Mouse (Mus musculus) urinary bladder, postnatal 25 days (tissue): Measurements from ENCODE around the gene Cela3a.
A peak's percentile ranks its signal among the peaks of the same experiment; 100 is the strongest.
"Not testable (repeated sequence)": the region's sequence is repeated elsewhere in the genome, so short reads cannot be mapped to it uniquely, and the experiment has no call there.

Source experiments
- DNase-seq: peaks from one replicate; pipeline ENCODE4 v3.0.0; 2022; ENCODE audit warnings: low spot score

The Cela3a gene

GRCm38 (mm10) chr4:137409691-137410090 lies at the start of gene Cela3a:
TSS of gene Cela3a (minus strand) at chr4:137409791.
- DNase-seq, result no peak

- no peak for DNase-seq
Observed at GRCm38 (mm10) chr4:137458861-137459260, 49.3 kb upstream of the Cela3a start.

- DNase-seq, result no peak
Observed at GRCm38 (mm10) chr4:137458310-137458709, 48.7 kb upstream of the Cela3a start.

GRCm38 (mm10) chr4:137457292-137457691 lies 47.7 kb upstream of the Cela3a start:
- no peak for DNase-seq

GRCm38 (mm10) chr4:137456581-137456980 lies 47.0 kb upstream of the Cela3a start:
- no peak for DNase-seq

- no peak for DNase-seq
Observed at GRCm38 (mm10) chr4:137454582-137454981, 45.0 kb upstream of the Cela3a start.

- no peak for DNase-seq
Observed at GRCm38 (mm10) chr4:137453234-137453767, 43.7 kb upstream of the Cela3a start, which contains the start of gene 1700013G24Rik. TSS of gene 1700013G24Rik (plus strand) at chr4:137453284.

GRCm38 (mm10) chr4:137452190-137452589 lies 42.6 kb upstream of the Cela3a start:
- DNase-seq, result no peak

GRCm38 (mm10) chr4:137449715-137450114 lies 40.1 kb upstream of the Cela3a start:
- DNase-seq, result no peak

- no peak for DNase-seq
Observed at GRCm38 (mm10) chr4:137449132-137449531, 39.5 kb upstream of the Cela3a start.

- no peak for DNase-seq
Observed at GRCm38 (mm10) chr4:137448641-137449040, 39.0 kb upstream of the Cela3a start.

- DNase-seq, result peak; percentile 35
Observed at GRCm38 (mm10) chr4:137448197-137448596, 38.6 kb upstream of the Cela3a start.

- DNase-seq, result no peak
Observed at GRCm38 (mm10) chr4:137447363-137448196, 38.0 kb upstream of the Cela3a start.

- DNase-seq, result no peak
Observed at GRCm38 (mm10) chr4:137445881-137446280, 36.3 kb upstream of the Cela3a start.

GRCm38 (mm10) chr4:137443625-137444024 lies 34.0 kb upstream of the Cela3a start:
- peak; percentile 81 for DNase-seq

- DNase-seq, result no peak
Observed at GRCm38 (mm10) chr4:137441332-137441731, 31.7 kb upstream of the Cela3a start.

GRCm38 (mm10) chr4:137438842-137439241 lies 29.3 kb upstream of the Cela3a start:
- DNase-seq, result no peak

GRCm38 (mm10) chr4:137436979-137437669 lies 27.5 kb upstream of the Cela3a start:
- no peak for DNase-seq

GRCm38 (mm10) chr4:137432700-137433550 lies 23.3 kb upstream of the Cela3a start:
- DNase-seq, result not testable (repeated sequence)

- no peak for DNase-seq
Observed at GRCm38 (mm10) chr4:137430502-137430901, 20.9 kb upstream of the Cela3a start, which contains the start of gene Cela3b. TSS of gene Cela3b (minus strand) at chr4:137430540.

- DNase-seq, result no peak
Observed at GRCm38 (mm10) chr4:137417712-137418564, 8.3 kb upstream of the Cela3a start.
